Mouse (Mus musculus) heart, postnatal 25 days (tissue): ENCODE measurements around the gene Gdf7. TPM values are rescaled to one million over a fixed set of nuclear protein-coding genes. Genes with fewer than 3 reads are reported as not detected.

Experiments used
- DNase-seq: peaks from one replicate; pipeline ENCODE4 v3.0.0; 2022; ENCODE audit warnings: low spot score
- intact Hi-C: fragments of 180-260 bp; cut with DNase I; formaldehyde crosslinking; loops from one replicate; pipeline ENCODE4 v1.15.1; 2025
- total RNA-seq, 2 experiments: library from RNA; stranded (reverse); gene quantifications; 2 replicates each; pipeline ENCODE4 v1.2.3; 2021

Gdf7 gene
- total RNA-seq, 2 experiments from 2014 or later = 0.23 to 0.53 TPM

DNA sequence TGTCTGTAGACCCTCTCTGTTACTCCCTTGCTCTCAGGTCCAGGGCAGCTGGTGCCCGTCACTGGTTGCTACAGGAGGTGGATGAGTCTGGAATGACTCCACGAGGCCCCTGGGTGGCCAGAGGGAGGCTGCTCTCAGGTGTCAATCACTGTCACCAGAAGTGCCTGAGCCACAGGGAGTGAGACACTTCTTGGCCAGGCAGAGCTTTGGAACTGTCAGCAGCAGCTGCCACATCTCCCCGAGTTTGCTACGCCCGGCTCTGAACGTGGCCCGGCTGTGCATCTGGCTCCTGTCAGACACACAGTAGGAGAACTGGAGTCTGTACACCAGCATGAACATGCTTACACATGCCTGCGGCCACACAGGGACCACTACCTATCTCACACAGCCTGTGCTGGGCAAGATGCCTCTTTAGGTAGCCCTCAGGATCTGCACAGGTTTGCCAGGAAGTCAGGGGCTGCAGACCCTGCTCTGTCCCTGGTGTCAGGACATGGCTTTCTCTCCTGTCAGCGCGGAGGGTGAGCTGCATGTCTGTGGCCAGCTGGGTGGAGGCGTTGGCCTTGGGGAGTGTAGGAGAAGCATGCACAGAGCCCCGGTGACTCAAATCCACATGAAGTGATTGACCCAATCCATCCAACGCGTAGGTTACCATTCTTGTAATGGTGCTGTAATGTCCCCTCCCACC lies 29.9 kb upstream of the Gdf7 start:
- peak; percentile 58 for DNase-seq
- intact Hi-C loops = loop anchor here (5.0 kb wide), 1 partner anchor 41 kb away; no protein-coding TSS in a partner anchor

DNA sequence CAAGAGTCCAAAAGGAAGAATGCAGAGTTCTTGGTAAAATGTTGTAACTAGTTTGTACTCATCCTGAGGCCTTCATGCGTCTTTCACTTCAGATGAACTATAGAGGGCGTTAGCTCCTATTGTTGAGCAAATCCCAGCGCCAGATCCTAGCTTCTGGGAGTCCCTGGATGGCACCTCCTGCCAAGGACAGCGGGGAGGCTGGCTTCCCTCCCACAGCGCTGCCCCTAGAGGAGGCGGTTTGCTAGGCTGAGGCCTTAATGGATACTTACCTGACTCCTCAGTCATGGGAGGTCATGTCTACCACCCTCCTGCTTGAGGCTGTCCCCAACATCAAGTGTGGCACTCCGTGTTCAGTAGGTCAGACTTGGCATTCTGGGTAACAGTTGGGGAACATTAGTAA lies 27.5 kb upstream of the Gdf7 start:
- no peak for DNase-seq
- intact Hi-C loops = loop anchor here (5.0 to 10.0 kb wide), 2 partner anchors 58 to 306 kb away; no protein-coding TSS in a partner anchor

DNA sequence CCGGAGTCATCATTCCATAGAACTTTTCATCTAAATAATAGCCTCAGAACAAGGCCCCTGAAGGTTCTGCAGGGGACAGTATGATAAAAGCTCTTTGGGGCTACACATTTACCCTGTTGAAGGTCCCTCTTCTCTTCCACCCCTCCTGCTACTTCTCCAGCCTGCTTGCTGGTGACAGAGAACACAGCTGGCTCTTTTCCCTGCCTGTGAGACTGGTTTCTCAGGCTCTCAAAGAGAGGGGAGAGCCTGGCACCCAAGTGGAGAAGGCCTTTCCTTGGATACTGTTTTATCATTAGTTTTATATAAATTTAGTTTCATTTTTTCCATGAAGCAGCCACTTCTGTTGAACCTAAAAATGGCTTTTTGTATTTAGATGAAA lies 25.9 kb upstream of the Gdf7 start:
- intact Hi-C loops = loop anchor here (2.0 to 10.0 kb wide), 3 partner anchors 60 to 307 kb away; no protein-coding TSS in a partner anchor
- no peak for DNase-seq

DNA sequence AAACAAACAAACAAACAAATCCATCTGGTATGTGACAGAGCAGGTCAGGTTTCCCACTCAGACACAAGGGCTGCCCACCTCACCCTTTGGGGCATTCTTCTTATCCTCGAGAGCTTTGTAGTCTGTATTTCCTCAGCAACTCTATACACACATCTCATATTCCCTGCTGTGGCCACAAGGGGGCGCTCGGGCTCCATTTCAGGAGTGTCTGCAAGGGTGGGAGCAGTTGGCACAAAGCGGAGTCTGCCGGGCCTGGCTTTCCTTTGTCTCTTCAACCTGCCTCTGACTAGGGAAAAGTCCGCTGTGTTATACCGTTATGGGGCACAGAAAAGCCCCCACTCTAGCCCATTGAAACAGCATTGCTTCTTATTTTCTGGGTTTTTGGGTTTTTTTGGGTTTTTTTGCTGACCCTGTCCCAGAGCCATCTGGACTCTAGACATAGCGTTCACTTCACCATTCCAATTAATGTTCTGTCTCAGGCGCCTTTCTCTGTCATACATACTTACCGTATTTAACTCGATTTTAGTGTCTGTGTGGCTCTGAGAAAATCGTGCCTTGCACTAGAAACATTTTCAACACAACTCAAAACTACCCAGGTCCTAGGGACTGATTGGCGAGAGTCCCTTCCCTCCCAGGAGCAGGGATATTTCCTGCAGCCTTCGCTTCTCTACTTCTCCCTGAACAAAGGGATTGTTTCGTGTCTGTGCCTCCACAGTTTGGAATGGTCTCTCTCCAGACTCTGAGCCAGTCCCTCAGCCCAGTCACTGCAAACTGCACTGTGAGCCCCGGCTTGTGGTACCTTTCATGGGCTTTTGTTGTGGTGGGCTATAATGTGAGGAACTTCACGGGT lies 25.3 kb upstream of the Gdf7 start:
- intact Hi-C loops = loop anchor here (1.0 to 10.0 kb wide), 4 partner anchors 60 to 308 kb away; no protein-coding TSS in a partner anchor
- peak; percentile 84 for DNase-seq

DNA sequence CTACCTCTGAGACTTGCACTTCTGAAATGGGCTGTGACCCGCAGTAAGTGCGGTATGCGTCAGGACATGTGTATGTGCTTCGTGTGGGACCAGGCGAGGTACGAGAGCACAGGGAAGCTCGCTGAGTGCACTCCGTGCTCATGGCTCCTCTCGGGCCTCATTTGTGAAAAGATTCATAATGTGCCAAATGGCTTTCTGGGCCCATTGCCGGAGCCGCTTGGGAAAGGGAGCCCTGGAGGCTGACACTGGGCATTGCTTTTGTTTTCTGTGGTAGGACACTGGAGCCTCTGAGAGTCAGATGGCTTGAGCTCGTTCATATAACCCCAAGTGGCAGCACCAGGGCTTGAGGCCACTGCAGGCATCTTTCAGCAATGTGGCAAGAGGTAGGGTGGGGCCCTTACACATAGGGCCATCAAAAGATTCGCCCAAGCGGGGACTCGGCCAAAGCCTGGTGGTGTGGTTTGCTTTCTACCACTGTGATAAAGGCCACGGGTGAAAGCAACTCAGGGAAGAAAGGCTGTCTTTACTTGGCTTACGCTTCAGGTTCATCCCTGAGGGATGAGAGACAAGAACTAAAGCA lies 24.3 kb upstream of the Gdf7 start:
- intact Hi-C loops = loop anchor here (1.0 to 10.0 kb wide), 4 partner anchors 61 to 309 kb away; no protein-coding TSS in a partner anchor
- DNase-seq = no peak

DNA sequence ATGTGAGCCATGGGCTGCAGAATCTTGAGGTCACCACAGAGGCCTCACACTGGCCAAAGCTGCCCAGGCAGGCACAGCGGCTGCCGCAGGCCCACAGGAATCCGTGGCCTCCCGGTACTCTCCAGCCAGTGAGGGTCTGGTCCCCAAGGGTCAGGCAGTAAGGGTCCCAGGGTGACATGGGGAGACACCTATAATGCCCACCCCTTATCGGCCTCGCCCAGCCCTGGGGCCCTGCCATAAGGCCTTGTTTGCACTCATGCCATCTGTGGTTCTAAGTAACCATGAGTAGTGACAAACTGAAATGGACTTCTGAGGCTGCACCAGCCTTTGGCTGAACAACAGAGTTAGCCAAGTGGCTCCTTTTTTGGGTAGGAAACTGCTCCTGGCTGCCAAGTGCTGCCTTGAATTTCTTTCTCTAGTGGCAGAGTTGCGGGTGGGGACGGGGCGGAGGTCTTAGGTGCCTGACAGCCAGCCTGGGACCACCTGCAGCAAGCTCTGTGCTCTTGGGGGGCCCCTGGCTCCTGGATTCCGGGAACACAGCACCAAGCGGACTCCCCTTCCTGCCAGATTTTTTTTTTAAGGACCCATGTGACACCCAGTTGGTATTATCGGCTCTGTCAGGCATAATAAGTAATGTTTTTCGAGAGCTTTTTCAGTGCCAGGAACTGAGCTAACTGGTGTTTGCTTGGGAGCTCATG lies 23.6 kb upstream of the Gdf7 start:
- no peak for DNase-seq
- intact Hi-C loops = loop anchor here (5.0 to 10.0 kb wide), 2 partner anchors 62 to 309 kb away; no protein-coding TSS in a partner anchor

DNA sequence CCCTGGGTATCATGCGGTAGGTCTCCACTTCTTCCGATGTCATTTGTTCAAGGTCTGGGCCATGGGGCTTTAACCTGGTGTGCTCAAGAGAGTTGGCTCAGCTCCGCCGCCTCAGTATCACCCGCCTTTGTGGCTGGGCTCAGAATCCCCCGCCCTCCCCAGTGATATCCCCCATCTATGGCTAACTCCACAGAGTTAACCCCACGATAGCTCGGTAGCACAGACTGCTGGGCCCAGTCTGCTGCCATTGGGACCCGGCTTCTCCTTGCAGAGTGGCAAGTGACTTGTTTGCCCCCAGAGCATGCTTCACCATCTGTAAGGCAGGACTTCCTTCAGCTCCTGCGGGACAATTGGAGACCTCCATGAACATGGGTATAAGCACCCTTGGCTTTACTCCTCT lies 22.3 kb upstream of the Gdf7 start:
- intact Hi-C loops = loop anchor here (10.0 kb wide), 1 partner anchor 311 kb away; no protein-coding TSS in a partner anchor
- no peak for DNase-seq

DNA sequence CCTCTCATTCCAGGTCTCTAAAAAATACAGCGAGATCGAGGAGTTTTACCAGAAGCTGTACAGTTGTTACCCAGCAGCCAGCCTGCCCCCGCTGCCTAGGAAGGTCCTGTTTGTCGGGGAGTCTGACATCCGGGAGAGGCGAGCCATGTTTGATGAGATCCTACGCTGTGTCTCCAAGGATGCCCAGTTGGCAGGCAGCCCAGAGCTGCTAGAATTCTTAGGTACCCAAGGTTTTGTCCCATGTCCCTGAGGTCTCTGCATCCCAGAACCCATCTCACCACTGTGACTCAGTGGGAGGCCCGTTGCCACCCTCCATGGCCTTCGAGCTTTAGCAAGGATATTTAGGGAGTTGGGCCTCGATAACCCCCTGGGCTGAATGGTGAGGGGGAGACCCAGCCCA lies 19.8 kb upstream of the Gdf7 start:
- intact Hi-C loops = loop anchor here (2.0 to 10.0 kb wide), 2 partner anchors 225 to 313 kb away; no protein-coding TSS in a partner anchor
- no peak for DNase-seq

DNA sequence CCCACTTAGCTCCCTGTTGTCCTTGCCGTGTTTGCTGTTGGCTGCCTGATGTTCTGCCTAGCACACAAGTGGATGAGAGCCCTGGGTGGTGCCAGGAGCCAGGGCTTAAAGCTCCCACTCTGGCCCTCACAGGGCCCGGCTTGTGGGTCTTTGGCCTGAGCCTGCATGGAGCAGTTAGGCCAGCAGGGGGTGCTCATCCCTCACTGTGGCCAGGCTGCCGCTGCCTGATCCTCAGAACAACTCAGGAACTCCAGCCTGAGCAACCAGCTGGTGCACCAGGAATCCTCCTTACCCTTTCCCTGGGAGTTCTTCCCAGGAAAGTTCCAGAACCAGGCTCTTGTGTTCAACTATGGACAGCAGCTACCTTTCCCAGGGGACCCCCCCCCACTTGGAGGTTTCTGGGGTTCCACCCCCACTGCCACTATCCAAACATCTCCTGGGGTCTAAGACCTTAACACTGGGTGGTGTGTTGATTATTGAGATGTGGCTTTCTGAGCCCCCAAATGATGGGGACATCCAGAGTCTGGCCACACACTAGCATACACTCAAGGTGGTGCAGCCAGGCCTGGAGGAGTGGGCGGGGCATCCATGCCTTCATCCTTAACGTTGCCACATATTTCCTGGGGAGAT lies 18.4 kb upstream of the Gdf7 start:
- intact Hi-C loops = loop anchor here (2.0 to 10.0 kb wide), 2 partner anchors 227 to 315 kb away; no protein-coding TSS in a partner anchor
- DNase-seq = peak; percentile 61

DNA sequence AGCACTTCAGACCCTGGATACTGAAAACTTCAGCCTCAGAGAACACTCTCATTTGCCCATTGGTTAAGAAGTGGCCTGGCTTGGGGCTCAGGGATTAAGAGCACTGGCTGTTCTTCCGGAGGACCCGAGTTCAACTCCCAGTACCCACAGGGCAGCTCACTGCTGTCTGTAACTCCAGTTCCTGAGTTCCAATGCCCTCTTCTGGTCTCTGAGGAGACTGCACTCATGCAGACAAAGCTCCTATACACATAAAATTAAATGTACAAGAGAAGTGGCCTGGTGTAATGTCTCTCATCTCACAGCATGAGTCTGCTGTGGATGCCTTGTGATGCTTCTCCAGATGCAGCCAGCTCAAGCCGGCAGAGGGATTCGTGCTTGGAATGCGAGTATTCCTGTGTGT lies 14.8 kb upstream of the Gdf7 start:
- intact Hi-C loops = loop anchor here (10.0 kb wide), 1 partner anchor 568 kb away; no protein-coding TSS in a partner anchor
- DNase-seq = no peak

DNA sequence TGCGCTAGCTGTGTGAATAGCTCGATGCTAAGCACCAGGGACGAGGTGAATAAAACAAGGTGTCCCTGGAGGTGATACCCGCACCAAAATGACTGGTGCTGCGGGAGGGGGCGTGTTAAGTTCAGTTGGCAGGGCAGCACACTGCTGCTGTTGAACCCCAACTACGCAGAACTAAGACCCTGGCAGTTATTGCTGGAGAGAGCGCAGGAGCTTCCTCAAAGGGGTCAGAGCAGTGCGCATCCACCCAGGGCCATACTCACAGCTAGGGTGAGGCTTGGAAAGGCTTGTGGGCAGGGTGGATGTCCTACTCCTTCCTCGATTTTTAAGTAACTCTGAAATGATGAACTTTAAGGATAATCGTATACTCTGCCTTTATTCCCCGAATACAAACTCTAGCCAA lies 12.0 kb upstream of the Gdf7 start:
- intact Hi-C loops = loop anchor here (10.0 kb wide), 1 partner anchor 571 kb away; no protein-coding TSS in a partner anchor
- no peak for DNase-seq

DNA sequence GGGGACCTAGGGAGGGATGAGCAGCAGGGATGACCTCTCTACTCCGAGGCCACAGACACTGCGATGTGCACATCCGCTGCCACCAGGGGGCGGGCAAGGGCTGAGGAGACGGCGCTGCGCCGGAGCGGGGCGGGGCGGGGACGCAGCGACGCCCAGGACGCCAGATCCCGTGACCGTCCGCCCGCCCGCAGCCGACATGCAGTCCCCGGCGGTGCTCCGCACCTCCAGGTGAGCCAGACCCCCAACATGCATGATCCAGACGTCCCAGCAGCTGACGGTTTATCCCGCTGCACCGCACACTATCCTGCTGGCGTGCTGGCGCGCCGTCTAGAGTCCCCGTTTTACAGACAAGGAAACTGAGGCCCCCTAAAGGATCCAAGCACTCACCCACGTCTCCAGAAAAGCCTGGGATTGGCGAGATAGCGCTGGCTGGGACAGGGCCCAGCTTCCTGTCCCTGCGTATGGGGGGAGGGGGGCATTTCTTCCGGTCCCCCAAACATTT lies 11.6 kb upstream of the Gdf7 start, which contains the start of gene Hs1bp3:
Hs1bp3 (plus strand) TSS at position 163 of the 502 bp plus-strand sequence.
- intact Hi-C loops = loop anchor here (10.0 kb wide), 1 partner anchor 571 kb away; no protein-coding TSS in a partner anchor
- peak; percentile 65 for DNase-seq

DNA sequence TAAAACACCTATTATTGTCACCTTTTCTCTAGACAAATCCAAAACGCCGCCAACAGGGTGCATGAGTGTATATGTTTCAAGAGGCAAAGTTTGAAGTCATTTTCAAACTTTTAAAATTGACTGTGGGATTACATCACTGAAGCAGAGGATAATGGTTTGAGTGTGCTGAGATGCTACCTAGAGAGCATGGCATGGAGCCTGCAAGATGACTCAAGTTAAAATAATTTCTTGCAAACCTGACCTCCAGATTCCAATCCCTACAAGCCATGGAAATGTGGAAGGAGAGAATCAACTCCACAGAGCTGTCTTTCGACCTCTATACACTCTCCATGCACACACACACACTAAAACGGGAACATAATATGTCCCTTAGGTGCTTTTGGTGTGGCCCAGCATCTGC lies 10.5 kb upstream of the Gdf7 start:
- DNase-seq = no peak
- intact Hi-C loops = loop anchor here (10.0 kb wide), 1 partner anchor 573 kb away; no protein-coding TSS in a partner anchor

DNA sequence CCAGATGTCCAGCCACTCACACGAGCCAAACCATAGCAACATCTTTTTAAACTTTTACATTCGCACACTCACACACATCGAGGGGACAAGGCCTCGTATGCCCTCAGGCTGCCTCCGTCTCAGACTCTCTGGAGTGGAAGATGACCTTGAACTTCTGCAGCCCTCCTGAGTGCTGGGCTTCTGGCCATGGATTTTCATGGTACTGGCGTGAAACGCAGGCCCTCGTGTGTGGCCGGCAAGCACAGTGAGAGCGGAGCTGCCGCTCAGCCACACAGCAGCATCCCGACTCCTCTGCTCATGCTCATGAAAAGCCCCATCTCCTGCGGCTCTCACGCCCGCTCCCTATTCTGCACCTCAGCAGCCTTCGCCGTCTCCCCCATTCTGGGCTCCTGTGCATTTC lies 9.2 kb upstream of the Gdf7 start:
- DNase-seq = no peak
- intact Hi-C loops = loop anchor here (10.0 kb wide), 1 partner anchor 574 kb away; no protein-coding TSS in a partner anchor

DNA sequence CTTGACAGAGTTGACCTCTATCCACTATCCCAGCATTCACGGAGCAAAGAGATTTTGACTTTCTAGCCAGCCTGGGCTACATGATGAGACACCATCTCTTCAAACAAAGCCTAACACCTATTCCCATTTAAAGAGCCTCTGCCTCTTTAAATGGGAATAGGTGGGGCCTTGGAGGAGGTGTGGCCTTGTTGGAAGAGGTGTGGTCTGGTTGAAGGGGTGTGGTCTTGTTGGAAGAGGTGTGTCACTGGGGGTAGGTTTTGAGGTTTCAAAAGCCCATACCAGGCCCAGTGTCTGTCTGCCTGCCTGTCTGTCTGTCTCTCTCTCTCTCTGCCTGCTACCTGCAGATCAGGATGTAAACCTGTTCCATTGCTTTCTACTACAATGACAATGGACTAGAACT lies 5.2 kb upstream of the Gdf7 start:
- no peak for DNase-seq
- intact Hi-C loops = loop anchor here (1.0 kb wide), 2 partner anchors 248 to 316 kb away; no protein-coding TSS in a partner anchor

DNA sequence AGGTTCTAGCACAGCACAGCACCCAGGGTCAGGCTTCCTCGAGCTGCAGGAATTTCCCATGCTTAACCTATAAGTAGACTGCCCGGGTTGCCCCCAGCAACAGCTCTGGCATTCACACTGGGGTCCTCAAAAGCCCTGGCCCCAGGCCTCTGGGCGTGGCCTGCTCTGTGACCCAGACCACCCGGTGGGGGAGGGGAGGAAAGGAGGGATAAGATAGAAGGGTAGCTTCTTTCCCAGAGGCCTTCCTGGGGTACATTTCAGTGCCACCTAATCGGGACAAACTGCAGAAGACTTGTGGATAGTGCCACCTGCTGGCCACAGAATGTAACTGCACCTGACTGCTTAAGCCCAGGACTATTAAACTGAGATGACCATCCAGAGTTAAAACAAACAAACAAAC lies 4.7 kb upstream of the Gdf7 start:
- no peak for DNase-seq
- intact Hi-C loops = loop anchor here (1.0 kb wide), 2 partner anchors 247 to 315 kb away; no protein-coding TSS in a partner anchor

DNA sequence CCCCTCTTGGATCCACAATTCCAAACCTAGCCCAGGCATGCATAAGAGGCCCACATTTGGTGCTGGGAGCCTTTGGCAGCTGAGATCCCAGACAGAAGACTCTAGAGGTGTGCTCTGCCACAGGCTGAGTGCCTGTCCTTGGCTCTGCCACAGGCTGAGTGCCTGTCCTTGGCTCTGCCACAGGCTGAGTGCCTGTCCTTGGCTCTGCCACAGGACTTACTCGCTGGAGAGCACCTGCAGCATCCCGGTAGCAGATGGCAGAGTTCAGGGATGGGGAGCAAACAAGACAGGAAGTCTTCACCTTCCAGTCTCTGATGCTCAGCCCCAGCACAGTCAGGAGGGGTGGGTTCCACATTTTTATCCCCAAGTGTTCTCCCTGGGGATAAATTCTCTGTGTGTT lies 3.5 kb upstream of the Gdf7 start:
- intact Hi-C loops = no loop called here
- no peak for DNase-seq

DNA sequence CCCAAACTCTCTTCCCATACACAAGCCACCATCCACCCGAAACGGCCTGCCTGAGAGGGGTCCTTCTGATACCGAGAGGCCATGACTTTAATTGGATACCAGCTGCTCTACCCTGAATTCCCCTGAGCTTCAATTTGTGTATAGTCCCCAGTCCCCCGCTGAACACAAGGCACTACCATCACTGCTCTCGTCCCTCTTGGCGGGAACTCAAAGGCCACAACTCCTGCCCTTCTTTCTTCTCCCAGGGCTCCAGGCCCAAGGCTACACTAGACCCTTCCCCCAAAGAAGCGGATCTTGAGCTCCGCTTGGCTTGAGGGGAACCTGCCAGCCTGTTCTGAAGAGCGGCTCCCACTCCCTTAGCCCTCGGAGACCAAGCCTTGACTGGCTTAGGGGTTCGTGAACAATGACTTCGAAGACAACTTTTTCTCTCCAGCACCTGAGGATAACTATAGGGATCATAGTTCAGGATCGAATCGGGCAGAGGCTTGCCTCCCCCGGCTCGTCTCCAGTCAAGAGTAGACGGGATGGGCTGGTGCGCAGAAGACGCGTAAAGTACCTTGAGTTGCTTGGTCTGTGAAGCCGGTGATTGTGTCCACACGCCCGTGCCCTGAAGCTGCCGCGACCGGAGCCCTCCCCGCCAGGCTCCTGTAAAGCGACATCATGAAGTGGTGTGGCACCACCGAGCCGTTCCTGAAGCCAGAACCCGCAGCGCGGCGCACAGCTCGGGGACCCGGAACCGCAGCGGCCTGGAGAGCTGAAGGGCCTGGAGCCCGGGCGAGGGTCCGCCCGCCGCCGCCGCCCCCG lies 541 bp downstream of the Gdf7 start:
- intact Hi-C loops = no loop called here
- DNase-seq = no peak
